Mouse (Mus musculus): ENCODE data around the gene Ptprg.

- TF ChIP-seq CTCF (conservative IDR thresholded peaks at IDR 0.05; ENCODE audit: low read length) (no peak), NANOG (IDR thresholded peaks at IDR 0.05; ENCODE audit: borderline replicate concordance, low read length) (no peak), POU5F1 (IDR thresholded peaks at IDR 0.05; ENCODE audit: borderline replicate concordance, low read length) (no peak)
Observed at GRCm38 (mm10) chr14:11806674-11807073, 253.3 kb downstream of the Ptprg start.

All from E14TG2a.4 (cell line).